ENCODE assay signal across 18 mouse cellular contexts in genomic region chr5:151245571-151245970, GRCm38 (mm10). TPM values are rescaled to one million over a fixed set of nuclear protein-coding genes. Genes with fewer than 3 reads are reported as not detected.
"Had no signal": no experiment of that assay in that cellular context is flagged by ENCODE, and none has a peak within 500 bp of the region (broad histone marks: within the 10 kb centered on the region; RNA-seq: fewer than 3 reads in every experiment).

No protein-coding gene starts in this region.

- H3K9me3 ChIP-seq: midbrain, embryonic 10.5 days; midbrain, embryonic 12.5 days; neural tube, embryonic 13.5 days; neural tube, embryonic 15.5 days had no signal

- H3K9ac ChIP-seq: lung, embryonic 14.5 days; midbrain, embryonic 12.5 days; neural tube, embryonic 13.5 days; neural tube, embryonic 15.5 days had no signal

- DNase-seq: lung, adult 18-20 months; lung, postnatal 4 days; retina, postnatal 1 day; right cerebral cortex, adult 18-20 months; right cerebral cortex, postnatal 25 days; right cerebral cortex, postnatal 4 days; spleen, adult 18-20 months; thymus, adult 18-20 months; thymus, postnatal 14 days; thymus, postnatal 36 days had no signal

- H3K4me1 ChIP-seq: midbrain, embryonic 10.5 days had no signal

- H3K36me3 ChIP-seq: midbrain, embryonic 10.5 days; midbrain, embryonic 12.5 days; neural tube, embryonic 13.5 days; neural tube, embryonic 15.5 days had no signal

- H3K27ac ChIP-seq: midbrain, embryonic 10.5 days; midbrain, embryonic 12.5 days; neural tube, embryonic 13.5 days; neural tube, embryonic 15.5 days had no signal

- H3K4me3 ChIP-seq: midbrain, embryonic 10.5 days; midbrain, embryonic 12.5 days; myocyte; neural tube, embryonic 13.5 days; neural tube, embryonic 15.5 days had no signal

- H3K27me3 ChIP-seq: midbrain, embryonic 12.5 days; neural tube, embryonic 13.5 days; neural tube, embryonic 15.5 days had no signal

- ATAC-seq: midbrain, embryonic 16.5 days had no signal

- H3K4me2 ChIP-seq: lung, embryonic 14.5 days; midbrain, embryonic 12.5 days; neural tube, embryonic 13.5 days; neural tube, embryonic 15.5 days had no signal

RNA-seq across cellular contexts. Expression of gene Stard13, which starts 11.9 kb away (rescaled TPM):
- total RNA-seq: megakaryocyte-erythroid progenitor cell, adult 5-6 weeks had no signal
